Mouse (Mus musculus) liver, postnatal 0 days (tissue): ENCODE measurements around the gene Pld5.

Experiments used
- CTCF ChIP-seq: sonication (generic); IDR thresholded peaks from 2 replicates; pipeline ENCODE4 v1.5.1; 2016; ENCODE audit warnings: antibody characterized with exemption, low read depth
- EP300 ChIP-seq: IDR thresholded peaks from 2 replicates; pipeline ENCODE4 v1.6.1; 2016; ENCODE audit warnings: antibody characterized with exemption, low read depth, mild to moderate bottlenecking

DNA sequence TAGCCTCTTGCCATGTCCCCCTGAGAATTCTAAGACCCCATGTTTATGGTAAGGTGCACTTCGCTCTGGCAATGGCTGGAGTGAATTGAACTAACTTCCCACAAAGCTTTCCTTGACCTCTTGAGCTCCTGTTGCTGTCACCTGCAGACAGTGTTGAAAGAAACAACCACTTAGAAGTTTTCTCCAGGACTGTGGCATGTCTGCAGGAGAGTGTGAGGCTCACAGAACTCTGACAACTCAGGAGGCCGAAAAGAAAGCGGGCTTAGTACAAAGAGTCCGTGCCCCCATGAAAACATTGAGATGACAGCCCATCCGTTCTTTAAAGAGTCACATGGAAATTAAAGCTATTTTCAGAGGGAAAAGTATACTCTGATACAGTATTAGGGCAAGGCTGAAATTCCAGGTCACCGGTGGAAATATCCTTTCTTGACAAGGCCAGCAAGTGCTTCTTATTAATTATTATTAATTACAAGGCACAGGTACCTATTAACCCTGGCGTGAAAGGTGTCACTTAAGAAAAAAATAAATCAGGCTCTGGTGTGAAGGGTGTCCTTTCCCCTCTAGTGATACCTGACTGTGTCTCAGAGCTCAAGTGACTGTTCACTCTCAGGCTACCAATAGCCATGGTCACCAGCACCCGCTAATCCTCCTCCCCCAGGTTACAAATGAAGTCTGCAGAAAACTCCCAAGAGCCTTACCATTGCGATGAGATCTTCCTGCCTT lies 62.0 kb downstream of the Pld5 start:
- TF ChIP-seq EP300, result no peak
- no peak for TF ChIP-seq CTCF
